Mouse (Mus musculus) thymus, adult 2 months (tissue): ENCODE measurements around the gene Cep290.

Experiments
- CTCF ChIP-seq: fragments of 200-500 bp; IDR thresholded peaks from 2 replicates; pipeline ENCODE4 v1.5.1; 2012; ENCODE audit warnings: mild to moderate bottlenecking, control low read depth, low read length, moderate library complexity, borderline replicate concordance; ENCODE audit not compliant: control insufficient read depth, poor library complexity, insufficient read depth; ENCODE audit errors: extremely low read depth
- POLR2A ChIP-seq: fragments of 200-500 bp; IDR thresholded peaks from 2 replicates; pipeline ENCODE4 v1.6.1; 2012; ENCODE audit warnings: mild to moderate bottlenecking, low read length, control low read depth, moderate library complexity; ENCODE audit not compliant: control insufficient read depth, poor library complexity, insufficient read depth; ENCODE audit errors: extremely low read depth

DNA sequence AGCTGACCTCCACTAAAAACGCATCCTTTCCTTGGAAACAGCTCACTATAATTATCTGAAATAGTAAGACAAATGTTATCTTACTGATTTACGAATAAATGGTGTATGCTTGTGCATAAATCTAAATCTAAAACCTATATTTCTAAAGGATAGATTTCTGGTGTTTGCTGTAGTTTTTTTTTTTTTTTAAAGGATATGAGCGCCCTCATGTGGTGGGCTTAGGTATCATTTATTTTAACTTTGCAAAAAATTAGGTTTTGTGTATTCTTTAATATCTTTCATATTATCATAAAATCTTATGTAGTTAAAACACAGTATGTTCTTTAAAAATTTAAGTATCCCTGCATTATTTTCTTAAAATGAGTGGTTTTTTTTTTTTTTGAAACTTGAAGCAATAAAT, 12.3 kb upstream of the Cep290 start:
- TF ChIP-seq CTCF (no peak), POLR2A (no peak)
